Mouse (Mus musculus): ENCODE measurements around the gene Tac4.

- TF ChIP-seq CTCF (IDR thresholded peaks at IDR 0.05; ENCODE audit: low read depth, low read length) (no peak), EP300 (IDR thresholded peaks at IDR 0.05; ENCODE audit: insufficient read depth, low read depth, low read length) (peak; percentile 81)
Observed at GRCm38 (mm10) chr11:95223473-95223872, 37.9 kb upstream of the Tac4 start.

Data from ES-Bruce4 (cell line).